Mouse (Mus musculus) E14TG2a.4 (cell line): ENCODE results near the gene Prm1.

Experiments used
- H3K27me3 ChIP-seq: 2 replicates; pipeline ENCODE4 v1.6.1; 2014; ENCODE audit warnings: low read length, control low read depth; ENCODE audit not compliant: insufficient read depth
- H3K36me3 ChIP-seq: 2 replicates; pipeline ENCODE4 v1.6.1; 2014; ENCODE audit warnings: low read length, control low read depth; ENCODE audit not compliant: insufficient read depth
- H3K4me1 ChIP-seq: replicated peaks from 2 replicates; pipeline ENCODE4 v1.6.1; 2014; ENCODE audit warnings: low read depth, low read length, control low read depth
- H3K4me3 ChIP-seq: replicated peaks from 2 replicates; pipeline ENCODE4 v1.5.1; 2014; ENCODE audit warnings: mild to moderate bottlenecking, low read length
- H3K9me3 ChIP-seq: 2 replicates; pipeline ENCODE4 v1.6.1; 2014; ENCODE audit warnings: low read length, control low read depth
- CTCF ChIP-seq: conservative IDR thresholded peaks from 2 replicates; pipeline ENCODE4 v1.5.1; 2014; ENCODE audit warnings: low read length
- NANOG ChIP-seq: IDR thresholded peaks from 2 replicates; pipeline ENCODE4 v1.6.1; 2014; ENCODE audit warnings: borderline replicate concordance, low read length, mixed read lengths
- POU5F1 ChIP-seq: IDR thresholded peaks from 2 replicates; pipeline ENCODE4 v1.6.1; 2014; ENCODE audit warnings: low read length, borderline replicate concordance

Prm1 gene

GRCm38 (mm10) chr16:10787548-10788058 lies 18.0 kb downstream of the Prm1 start:
- Histone ChIP-seq H3K36me3 (peaks cover 2% of the 10 kb centered on the region; the same call in 1 of the 2 replicates), H3K9me3 (no peaks in the 10 kb centered on the region)
- no peak for TF ChIP-seq POU5F1
- TF ChIP-seq CTCF, result no peak
- no peak for TF ChIP-seq NANOG

GRCm38 (mm10) chr16:10786782-10787547 lies 18.7 kb downstream of the Prm1 start:
- H3K27me3 ChIP-seq, result peaks cover 62% of the 10 kb centered on the region
- H3K36me3 ChIP-seq, result peaks cover 3% of the 10 kb centered on the region; the same call in 1 of the 2 replicates
- no peaks in the 10 kb centered on the region for H3K9me3 ChIP-seq
- peaks cover 57% of the 10 kb centered on the region for H3K4me1 ChIP-seq
- TF ChIP-seq POU5F1, result no peak
- TF ChIP-seq CTCF, result 0 out of 2 replicates have a peak, but pooled peaks have one; percentile 1
- H3K4me3 ChIP-seq, result peak overlapping the region; percentile 86; the same call in 1 of the 2 replicates

More at GRCm38 (mm10) chr16:10787548-10788058, 18.0 kb downstream of the Prm1 start:
- H3K27me3 ChIP-seq, result peaks cover 61% of the 10 kb centered on the region
- peak overlapping the region; percentile 65; the same call in 1 of the 2 replicates for H3K4me3 ChIP-seq
- H3K4me1 ChIP-seq, result peaks cover 50% of the 10 kb centered on the region

GRCm38 (mm10) chr16:10786288-10786687 lies 19.4 kb downstream of the Prm1 start:
- Histone ChIP-seq H3K36me3 (peaks cover 3% of the 10 kb centered on the region; the same call in 1 of the 2 replicates), H3K27me3 (peaks cover 60% of the 10 kb centered on the region), H3K4me3 (peak overlapping the region; percentile 86), H3K9me3 (no peaks in the 10 kb centered on the region), H3K4me1 (peaks cover 62% of the 10 kb centered on the region)
- TF ChIP-seq CTCF (peak; percentile 66), POU5F1 (no peak)

GRCm38 (mm10) chr16:10785371-10786231 lies 20.0 kb downstream of the Prm1 start, which contains the start of gene Socs1:
Socs1 (minus strand) TSS chr16:10785536.
- no peak for TF ChIP-seq NANOG
- no peak for TF ChIP-seq CTCF
- TF ChIP-seq POU5F1, result no peak

GRCm38 (mm10) chr16:10784793-10785370 lies 20.8 kb downstream of the Prm1 start:
- peaks cover 58% of the 10 kb centered on the region for H3K27me3 ChIP-seq
- H3K4me3 ChIP-seq, result peak overlapping the region; percentile 86
- TF ChIP-seq NANOG (no peak), POU5F1 (no peak), CTCF (no peak)
- peaks cover 59% of the 10 kb centered on the region for H3K4me1 ChIP-seq
- H3K36me3 ChIP-seq, result peaks cover 3% of the 10 kb centered on the region; the same call in 1 of the 2 replicates
- no peaks in the 10 kb centered on the region for H3K9me3 ChIP-seq

More at GRCm38 (mm10) chr16:10785371-10786231, 20.0 kb downstream of the Prm1 start, which contains the start of gene Socs1:
- H3K36me3 ChIP-seq, result peaks cover 3% of the 10 kb centered on the region; the same call in 1 of the 2 replicates
- peak within 1 kb of the TSS; percentile 86 for H3K4me3 ChIP-seq
- H3K27me3 ChIP-seq, result peaks cover 60% of the 10 kb centered on the region
- H3K4me1 ChIP-seq, result peaks cover 60% of the 10 kb centered on the region
- no peaks in the 10 kb centered on the region for H3K9me3 ChIP-seq

GRCm38 (mm10) chr16:10783883-10784792 lies 21.5 kb downstream of the Prm1 start:
- Histone ChIP-seq H3K9me3 (no peaks in the 10 kb centered on the region), H3K4me3 (peak overlapping the region; percentile 86), H3K27me3 (peaks cover 51% of the 10 kb centered on the region), H3K4me1 (peaks cover 59% of the 10 kb centered on the region), H3K36me3 (peaks cover 3% of the 10 kb centered on the region; the same call in 1 of the 2 replicates)
- no peak for TF ChIP-seq CTCF
- TF ChIP-seq POU5F1, result no peak
- no peak for TF ChIP-seq NANOG

- no peaks in the 10 kb centered on the region for H3K9me3 ChIP-seq
- H3K4me1 ChIP-seq, result peaks cover 56% of the 10 kb centered on the region
- peaks cover 45% of the 10 kb centered on the region for H3K27me3 ChIP-seq
- peaks cover 3% of the 10 kb centered on the region; the same call in 1 of the 2 replicates for H3K36me3 ChIP-seq
- H3K4me3 ChIP-seq, result peak overlapping the region; percentile 86; the same call in 1 of the 2 replicates
- no peak for TF ChIP-seq CTCF
- TF ChIP-seq POU5F1, result no peak
- no peak for TF ChIP-seq NANOG
Observed at GRCm38 (mm10) chr16:10783451-10783850, 22.2 kb downstream of the Prm1 start.
